16 mouse cellular contexts compared by ENCODE assay signal in genomic region chr14:120925731-120926585, GRCm38 (mm10).
"Had no signal": no experiment of that assay in that cellular context is flagged by ENCODE, and none has a peak within 500 bp of the region (broad histone marks: within the 10 kb centered on the region; RNA-seq: fewer than 3 reads in every experiment).

No protein-coding gene starts in this region.

- H3K9ac ChIP-seq: limb, embryonic 13.5 days; liver, embryonic 12.5 days; liver, embryonic 15.5 days had no signal

- H3K27me3 ChIP-seq: limb, embryonic 13.5 days; liver, embryonic 12.5 days; liver, embryonic 15.5 days had no signal

- H3K27ac ChIP-seq: limb, embryonic 10.5 days; limb, embryonic 13.5 days; liver, embryonic 12.5 days; liver, embryonic 15.5 days had no signal

- H3K9me3 ChIP-seq: limb, embryonic 10.5 days; limb, embryonic 13.5 days; liver, embryonic 12.5 days; liver, embryonic 15.5 days had no signal

- H3K4me3 ChIP-seq: limb, embryonic 10.5 days; limb, embryonic 13.5 days; liver, embryonic 12.5 days; liver, embryonic 15.5 days had no signal

- ATAC-seq: liver, embryonic 12.5 days had no signal

- H3K4me2 ChIP-seq: limb, embryonic 13.5 days; liver, embryonic 12.5 days; liver, embryonic 15.5 days; midbrain, embryonic 11.5 days had no signal

- H3K4me1 ChIP-seq: limb, embryonic 10.5 days; limb, embryonic 13.5 days; liver, embryonic 12.5 days; liver, embryonic 15.5 days had no signal

- DNase-seq: kidney, adult 18-20 months; kidney, adult 9 months; kidney, postnatal 14 days; kidney, postnatal 4 days; liver; lung, adult 2 months; midbrain, embryonic 14.5 days; right cerebral cortex, adult 18-20 months; right cerebral cortex, postnatal 14 days; right cerebral cortex, postnatal 4 days; thymus, postnatal 25 days had no signal
